In genomic region chr4:135954241-135954640, GRCm38 (mm10) we compare ENCODE assay signal across 10 mouse cellular contexts. TPM values are rescaled to one million over a fixed set of nuclear protein-coding genes. Genes with fewer than 3 reads are reported as not detected.
A peak's percentile ranks its signal among the peaks of the same experiment; 100 is the strongest.
DNase-seq lines count a peak whose midpoint lies in the region; ATAC-seq lines count a peak whose summit lies in the region.
"Had no signal": no experiment of that assay in that cellular context is flagged by ENCODE, and none has a peak within 500 bp of the region (broad histone marks: within the 10 kb centered on the region; RNA-seq: fewer than 3 reads in every experiment).

No protein-coding gene starts in this region.

- no peak overlapping the region for H3K4me2 ChIP-seq in midbrain, embryonic 16.5 days (ENCODE audit: low read length)
- H3K4me2 ChIP-seq: embryonic facial prominence, embryonic 13.5 days; lung, embryonic 15.5 days had no signal

- DNase-seq in left cerebral cortex, adult 18-20 months (ENCODE audit: low spot score in 2 of 2): peak; percentile 66 to 81
- no peak for DNase-seq in left cerebral cortex, adult 11 months (ENCODE audit: low spot score)
- DNase-seq in adrenal gland, adult 2 months: peak; percentile 62
- peak; percentile 71 for DNase-seq in embryo, embryonic 9.5 days (ENCODE audit: extremely low spot score)
- peak; percentile 75 to 88 for DNase-seq in heart, postnatal 14 days
- peak; percentile 86 for DNase-seq in liver
- DNase-seq in testis, postnatal 10 days (ENCODE audit: low spot score): peak; percentile 88

- H3K4me1 ChIP-seq in midbrain, embryonic 16.5 days (ENCODE audit: control insufficient read depth, insufficient read depth, low read length): no peaks in the 10 kb centered on the region
- H3K4me1 ChIP-seq: embryonic facial prominence, embryonic 13.5 days had no signal

- intact Hi-C loops in heart, postnatal 14 days (cut with DNase I): loop anchor here (10.0 kb wide), 1 partner anchor 201 kb away; no protein-coding TSS in a partner anchor

- 5% methylated on average over 2 of the region's 2 CpGs for whole genome bisulfite sequencing in midbrain, embryonic 16.5 days

- H3K27ac ChIP-seq in midbrain, embryonic 16.5 days (ENCODE audit: low read length): no peak overlapping the region
- H3K27ac ChIP-seq: embryonic facial prominence, embryonic 13.5 days; lung, embryonic 15.5 days had no signal

- no peaks in the 10 kb centered on the region for H3K27me3 ChIP-seq in midbrain, embryonic 16.5 days (ENCODE audit: control insufficient read depth, insufficient read depth, low read depth, low read length)
- H3K27me3 ChIP-seq: embryonic facial prominence, embryonic 13.5 days; lung, embryonic 15.5 days had no signal

- peaks cover 26% of the 10 kb centered on the region for H3K36me3 ChIP-seq in midbrain, embryonic 16.5 days (ENCODE audit: control insufficient read depth, insufficient read depth, low read length)

- H3K4me3 ChIP-seq in midbrain, embryonic 16.5 days (ENCODE audit: low read depth, low read length): no peak overlapping the region
- H3K4me3 ChIP-seq: embryonic facial prominence, embryonic 13.5 days; lung, embryonic 15.5 days had no signal

- ATAC-seq in midbrain, embryonic 16.5 days: 0 out of 2 replicates have a peak, but pooled peaks have one; percentile 29

- H3K9ac ChIP-seq in midbrain, embryonic 16.5 days (ENCODE audit: low read depth, low read length): no peak overlapping the region
- H3K9ac ChIP-seq: embryonic facial prominence, embryonic 13.5 days; lung, embryonic 15.5 days had no signal

- no peaks in the 10 kb centered on the region for H3K9me3 ChIP-seq in midbrain, embryonic 16.5 days (replicated peaks; ENCODE audit: control insufficient read depth, low read length, poor library complexity, severe bottlenecking)
- H3K9me3 ChIP-seq: embryonic facial prominence, embryonic 13.5 days; lung, embryonic 15.5 days had no signal

RNA-seq across cellular contexts. Expression of gene Hmgcl, which starts 8.0 kb away (rescaled TPM):
- 10 to 100 TPM; 36.0 to 36.7 TPM for total RNA-seq in left cerebral cortex, adult 18-20 months (2021)
- total RNA-seq in adrenal gland, adult 2 months (2021): 10 to 100 TPM; 42.7 to 71.0 TPM
- polyA plus RNA-seq in adrenal gland, adult 2 months (2012; rRNA removed): 33.9 and 35.3 TPM in 2 replicates
- 10 to 100 TPM; 69.8 to 70.4 TPM for total RNA-seq in heart, postnatal 14 days (2021)
- polyA plus RNA-seq in midbrain, embryonic 16.5 days (2015; fragmentation: Nextera tagmentation; extraction: Ambion mirVana): 59.3 and 68.6 TPM in 2 replicates

RNA-seq across cellular contexts. Expression of gene Gale, which starts 9.3 kb away (rescaled TPM):
- 10 to 100 TPM; 25.0 to 28.0 TPM for total RNA-seq in left cerebral cortex, adult 18-20 months (2021)
- 10 to 100 TPM; 15.5 to 24.8 TPM for total RNA-seq in adrenal gland, adult 2 months (2021)
- 22.9 and 33.3 TPM in 2 replicates for polyA plus RNA-seq in adrenal gland, adult 2 months (2012; rRNA removed)
- total RNA-seq in heart, postnatal 14 days (2021): 1 to 10 TPM; 2.1 to 3.1 TPM
- 41.2 and 47.7 TPM in 2 replicates for polyA plus RNA-seq in midbrain, embryonic 16.5 days (2015; fragmentation: Nextera tagmentation; extraction: Ambion mirVana)

RNA-seq across cellular contexts. Expression of gene Lypla2, which starts 18.2 kb away (rescaled TPM):
- 10 to 100 TPM; 94.5 to 97.4 TPM for total RNA-seq in left cerebral cortex, adult 18-20 months (2021)
- 10 to 100 TPM; 59.8 to 78.2 TPM for total RNA-seq in adrenal gland, adult 2 months (2021)
- polyA plus RNA-seq in adrenal gland, adult 2 months (2012; rRNA removed): 155 and 169 TPM in 2 replicates
- 10 to 100 TPM; 37.5 to 37.8 TPM for total RNA-seq in heart, postnatal 14 days (2021)
- 209 and 230 TPM in 2 replicates for polyA plus RNA-seq in midbrain, embryonic 16.5 days (2015; fragmentation: Nextera tagmentation; extraction: Ambion mirVana)

RNA-seq across cellular contexts. Expression of gene Pithd1, which starts 32.8 kb away (rescaled TPM):
- total RNA-seq in left cerebral cortex, adult 18-20 months (2021): 10 to 100 TPM; 93.6 to 94.4 TPM
- total RNA-seq in adrenal gland, adult 2 months (2021): 10 to 100 TPM; 23.1 to 35.5 TPM
- polyA plus RNA-seq in adrenal gland, adult 2 months (2012; rRNA removed): 59.2 and 59.4 TPM in 2 replicates
- 10 to 100 TPM; 17.0 to 19.4 TPM for total RNA-seq in heart, postnatal 14 days (2021)
- polyA plus RNA-seq in midbrain, embryonic 16.5 days (2015; fragmentation: Nextera tagmentation; extraction: Ambion mirVana): 68.3 and 72.0 TPM in 2 replicates

RNA-seq across cellular contexts. Expression of gene Fuca1, which starts 33.7 kb away (rescaled TPM):
- 10 to 100 TPM; 33.6 to 36.5 TPM for total RNA-seq in left cerebral cortex, adult 18-20 months (2021)
- 10 to 100 TPM; 82.7 to 86.3 TPM for total RNA-seq in adrenal gland, adult 2 months (2021)
- 31.8 and 35.2 TPM in 2 replicates for polyA plus RNA-seq in adrenal gland, adult 2 months (2012; rRNA removed)
- total RNA-seq in heart, postnatal 14 days (2021): 10 to 100 TPM; 33.5 to 40.7 TPM
- 66.0 and 70.1 TPM in 2 replicates for polyA plus RNA-seq in midbrain, embryonic 16.5 days (2015; fragmentation: Nextera tagmentation; extraction: Ambion mirVana)

Comparison
In these comparisons a context has a peak if more than half of its experiments do, and no peak if none do; other contexts are left out.
1. RNA of gene Gale, which starts 9.3 kb away (total RNA-seq): 25.0 to 28.0 TPM in left cerebral cortex, adult 18-20 months and 15.5 to 24.8 TPM in adrenal gland, adult 2 months; 2.1 to 3.1 TPM in heart, postnatal 14 days; every median in the first group is over 4 times any median in the second.